Comparison of ENCODE assay signal across 20 mouse cellular contexts in genomic region chr3:107706164-107706563, GRCm38 (mm10). TPM values are rescaled to one million over a fixed set of nuclear protein-coding genes. Genes with fewer than 3 reads are reported as not detected.
DNase-seq lines count a peak whose midpoint lies in the region; ATAC-seq and TF ChIP-seq lines count a peak whose summit lies in the region.
"Had no signal": no experiment of that assay in that cellular context is flagged by ENCODE, and none has a peak within 500 bp of the region (broad histone marks: within the 10 kb centered on the region; RNA-seq: fewer than 3 reads in every experiment).

No protein-coding gene starts in this region.

- no peak for TF ChIP-seq EP300 in heart, adult 2 months (IDR thresholded peaks at IDR 0.05; ENCODE audit: insufficient read depth, low read depth, low read length)

- intact Hi-C loops in heart, adult 2 months (cut with DNase I): no loop called here

- no peak overlapping the region for H3K9ac ChIP-seq in heart, adult 2 months (ENCODE audit: low read depth, low read length)
- H3K9ac ChIP-seq in forebrain, embryonic 11.5 days (ENCODE audit: low read length): no peak overlapping the region
- H3K9ac ChIP-seq: embryonic facial prominence, embryonic 15.5 days; forebrain, embryonic 13.5 days; limb, embryonic 12.5 days; liver, embryonic 14.5 days; neural tube, embryonic 15.5 days; stomach, embryonic 15.5 days had no signal

- no peaks in the 10 kb centered on the region for H3K9me3 ChIP-seq in forebrain, embryonic 11.5 days (ENCODE audit: control insufficient read depth, low read length)
- H3K9me3 ChIP-seq: embryonic facial prominence, embryonic 15.5 days; forebrain, embryonic 13.5 days; limb, embryonic 12.5 days; neural tube, embryonic 15.5 days; stomach, embryonic 15.5 days had no signal

- no peak overlapping the region for H3K4me3 ChIP-seq in heart, adult 2 months
- no peak overlapping the region for H3K4me3 ChIP-seq in embryonic fibroblast, embryonic 13.5 days (ENCODE audit: insufficient read depth, low read length)
- H3K4me3 ChIP-seq in myocyte: no peak overlapping the region
- no peak overlapping the region for H3K4me3 ChIP-seq in forebrain, embryonic 11.5 days (ENCODE audit: low read depth, low read length)
- H3K4me3 ChIP-seq: embryonic facial prominence, embryonic 15.5 days; forebrain, embryonic 13.5 days; limb, embryonic 12.5 days; megakaryocyte, embryonic 14.5 days; neural tube, embryonic 15.5 days; stomach, embryonic 15.5 days had no signal

- no peak for TF ChIP-seq POLR2A in heart, adult 2 months (IDR thresholded peaks at IDR 0.05; ENCODE audit: insufficient read depth, low read depth, low read length)
- no peak for TF ChIP-seq POLR2A in embryonic fibroblast, embryonic 13.5 days (IDR thresholded peaks at IDR 0.05; ENCODE audit: low read depth, low read length)
- no peak for TF ChIP-seq POLR2A in myocyte (IDR thresholded peaks at IDR 0.05; ENCODE audit: insufficient read length, low read depth)

- 13% methylated on average over 2 of the region's 2 CpGs for WGBS in heart, adult 2 months
- WGBS in forebrain, embryonic 11.5 days: 71% methylated on average over 2 of the region's 2 CpGs

- peak overlapping the region; percentile 66 for H3K4me2 ChIP-seq in myocyte (ENCODE audit: low read depth)
- no peak overlapping the region for H3K4me2 ChIP-seq in forebrain, embryonic 11.5 days (ENCODE audit: low read depth, low read length, severe bottlenecking)
- H3K4me2 ChIP-seq: embryonic facial prominence, embryonic 15.5 days; forebrain, embryonic 13.5 days; limb, embryonic 12.5 days; neural tube, embryonic 15.5 days; stomach, embryonic 15.5 days had no signal

- H3K79me2 ChIP-seq in heart, adult 2 months (replicated peaks; ENCODE audit: control insufficient read depth, insufficient read depth, low read length): no peaks in the 10 kb centered on the region
- no peaks in the 10 kb centered on the region for H3K79me2 ChIP-seq in myocyte (ENCODE audit: control insufficient read depth, insufficient read depth)

- TF ChIP-seq CTCF in heart, adult 2 months (IDR thresholded peaks at IDR 0.05): no peak
- no peak for TF ChIP-seq CTCF in embryonic fibroblast, embryonic 13.5 days (IDR thresholded peaks at IDR 0.05; ENCODE audit: borderline replicate concordance, insufficient read depth, low read length)

- H3K4me1 ChIP-seq in heart, adult 2 months (ENCODE audit: control insufficient read depth, insufficient read depth, low read length): peaks cover 18% of the 10 kb centered on the region
- peaks cover 14% of the 10 kb centered on the region for H3K4me1 ChIP-seq in embryonic fibroblast, embryonic 13.5 days (ENCODE audit: control insufficient read depth, insufficient read depth, low read length)
- H3K4me1 ChIP-seq in forebrain, embryonic 11.5 days (replicated peaks; ENCODE audit: control insufficient read depth, insufficient read depth, low read length): no peaks in the 10 kb centered on the region
- H3K4me1 ChIP-seq: forebrain, embryonic 13.5 days; limb, embryonic 12.5 days; neural tube, embryonic 15.5 days; stomach, embryonic 15.5 days had no signal

- no peak overlapping the region for H3ac ChIP-seq in myocyte (ENCODE audit: control insufficient read depth, insufficient read length)

- peak overlapping the region; percentile 77 for H3K27ac ChIP-seq in heart, adult 2 months
- H3K27ac ChIP-seq in embryonic fibroblast, embryonic 13.5 days (ENCODE audit: insufficient read depth, low read length): peak overlapping the region; percentile 89
- no peak overlapping the region for H3K27ac ChIP-seq in forebrain, embryonic 11.5 days (ENCODE audit: low read depth, low read length)
- H3K27ac ChIP-seq: embryonic facial prominence, embryonic 15.5 days; forebrain, embryonic 13.5 days; hindbrain, postnatal 0 days; limb, embryonic 12.5 days; liver, embryonic 14.5 days; neural tube, embryonic 15.5 days; stomach, embryonic 15.5 days had no signal

- peak; percentile 33 to 40 for DNase-seq in heart, adult 2 months
- no peak for DNase-seq in heart, postnatal 4 days
- peak; percentile 6 to 28 for DNase-seq in spleen, postnatal 36 days (ENCODE audit: low spot score in 2 of 2)
- DNase-seq in spleen, adult 18-20 months: no peak
- no peak for DNase-seq in forebrain, embryonic 11.5 days (ENCODE audit: low spot score)
- DNase-seq in neural tube, embryonic 10.5 days (ENCODE audit: extremely low spot score, low spot score): no peak
- DNase-seq: cerebellum, adult 18-20 months; kidney, adult 18-20 months; retina, postnatal 1 day; thymus, postnatal 25 days had no signal

- no peak for ATAC-seq in forebrain, embryonic 11.5 days (replicated peaks; ENCODE audit: low FRiP score)
- ATAC-seq: forebrain, embryonic 13.5 days; hindbrain, postnatal 0 days had no signal

- no peaks in the 10 kb centered on the region for H3K27me3 ChIP-seq in heart, adult 2 months (ENCODE audit: control insufficient read depth, insufficient read depth, low read length)
- H3K27me3 ChIP-seq in myocyte (ENCODE audit: control insufficient read depth, insufficient read depth, insufficient read length): no peaks in the 10 kb centered on the region
- no peaks in the 10 kb centered on the region for H3K27me3 ChIP-seq in forebrain, embryonic 11.5 days (ENCODE audit: control insufficient read depth, insufficient read depth, low read length)
- H3K27me3 ChIP-seq: embryonic facial prominence, embryonic 15.5 days; forebrain, embryonic 13.5 days; limb, embryonic 12.5 days; neural tube, embryonic 15.5 days; stomach, embryonic 15.5 days had no signal

- H3K36me3 ChIP-seq in heart, adult 2 months (ENCODE audit: control insufficient read depth, insufficient read depth, low read length): peaks cover 5% of the 10 kb centered on the region; the same call in 1 of the 2 replicates
- no peaks in the 10 kb centered on the region for H3K36me3 ChIP-seq in myocyte (ENCODE audit: control insufficient read depth, insufficient read depth)
- no peaks in the 10 kb centered on the region for H3K36me3 ChIP-seq in forebrain, embryonic 11.5 days (ENCODE audit: control insufficient read depth, insufficient read depth, low read length)
- H3K36me3 ChIP-seq: embryonic facial prominence, embryonic 15.5 days; limb, embryonic 12.5 days; neural tube, embryonic 15.5 days; stomach, embryonic 15.5 days had no signal

TF ChIP-seq in myocyte, 11 proteins besides CTCF, POLR2A, EP300 and RAD21:
- TF ChIP-seq CEBPB (IDR thresholded peaks at IDR 0.05; ENCODE audit: insufficient read depth, poor library complexity, severe bottlenecking): peak; percentile 93
- no peak for TF ChIP-seq TCF3 (IDR thresholded peaks at IDR 0.05; ENCODE audit: insufficient read length, low read depth)

RNA-seq across cellular contexts. Expression of gene Ahcyl1, which starts 9.8 kb away (rescaled TPM):
- total RNA-seq in heart, adult 2 months (2021): 10 to 100 TPM; 76.5 to 82.3 TPM
- 50.9 and 94.6 TPM in 2 replicates for polyA plus RNA-seq in heart, adult 2 months (2012; rRNA removed)
- total RNA-seq in heart, postnatal 4 days (2021): 10 to 100 TPM; 92.0 to 95.7 TPM
- 216 and 238 TPM in 2 replicates for polyA plus RNA-seq in embryonic fibroblast, embryonic 13.5 days (2011; ENCODE audit: insufficient read length, low read depth, missing spikeins)
- polyA plus RNA-seq in myocyte (2012; fragmentation: generic; extraction: Trizol): 51.0 TPM
- polyA plus RNA-seq in forebrain, embryonic 11.5 days (2014; fragmentation: Nextera tagmentation; extraction: Ambion mirVana): 122 and 127 TPM in 2 replicates

RNA-seq across cellular contexts. Expression of gene Csf1, which starts 54.1 kb away (rescaled TPM):
- 10 to 100 TPM; 30.0 to 41.7 TPM for total RNA-seq in heart, adult 2 months (2021)
- 32.9 and 44.0 TPM in 2 replicates for polyA plus RNA-seq in heart, adult 2 months (2012; rRNA removed)
- 10 to 100 TPM; 14.8 to 15.4 TPM for total RNA-seq in heart, postnatal 4 days (2021)
- polyA plus RNA-seq in embryonic fibroblast, embryonic 13.5 days (2011; ENCODE audit: insufficient read length, low read depth, missing spikeins): 208 and 272 TPM in 2 replicates
- polyA plus RNA-seq in myocyte (2012; fragmentation: generic; extraction: Trizol): 68.1 TPM
- 6.0 and 8.1 TPM in 2 replicates for polyA plus RNA-seq in forebrain, embryonic 11.5 days (2014; fragmentation: Nextera tagmentation; extraction: Ambion mirVana)

Comparison
In these comparisons a context has a peak if more than half of its experiments do, and no peak if none do; other contexts are left out.
1. DNase-seq: peak in heart, adult 2 months (2 of 2) and spleen, postnatal 36 days (2 of 2); none in heart, postnatal 4 days (single experiment), spleen, adult 18-20 months (0 of 2), forebrain, embryonic 11.5 days (single experiment) and neural tube, embryonic 10.5 days (single experiment).